In the genomic region with DNA sequence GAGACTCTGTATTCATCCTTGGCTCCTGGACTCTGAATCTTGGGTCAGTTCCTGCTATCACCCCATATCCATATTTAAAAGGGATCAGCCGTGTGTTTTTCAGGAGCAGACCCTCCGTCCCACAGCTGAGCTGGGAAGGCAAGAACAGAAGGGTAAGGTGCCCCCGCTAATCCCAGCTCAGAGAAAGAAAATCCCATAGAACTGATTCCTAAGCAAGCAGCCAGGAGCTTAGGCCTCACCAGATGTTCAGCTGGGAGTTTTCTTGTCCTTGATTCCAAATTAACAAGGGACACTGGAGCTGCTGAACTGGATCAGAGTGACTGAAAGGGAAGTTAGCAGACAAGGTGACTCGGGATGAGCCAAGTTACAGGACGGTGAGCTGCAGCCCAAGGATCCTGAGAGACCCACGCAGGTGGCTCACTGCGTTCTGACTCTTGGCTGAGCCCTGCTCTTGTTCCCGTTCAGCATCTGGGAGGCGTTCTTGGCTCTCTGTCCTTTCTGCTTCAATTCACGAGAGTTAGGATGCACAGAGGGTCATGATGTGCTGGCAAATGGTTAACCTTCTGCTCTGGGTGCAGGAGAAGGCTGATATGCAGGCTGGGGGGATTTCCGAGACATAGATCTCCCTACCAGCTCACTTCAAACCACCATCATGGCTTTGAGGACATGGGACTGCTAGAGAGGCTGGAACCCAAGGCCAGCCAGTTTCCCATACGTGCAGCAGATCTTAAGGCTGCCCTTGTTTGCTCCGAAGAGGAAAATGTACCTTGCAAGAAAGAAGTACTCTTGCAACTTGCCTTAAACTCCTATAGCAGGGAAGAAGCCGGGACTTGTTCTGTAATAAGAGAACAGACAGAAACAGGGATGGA, we compare ENCODE assay signal across 10 mouse cellular contexts. TPM values are rescaled to one million over a fixed set of nuclear protein-coding genes. Genes with fewer than 3 reads are reported as not detected.
DNase-seq lines count a peak whose midpoint lies in the region; ATAC-seq lines count a peak whose summit lies in the region.
"Had no signal": no experiment of that assay in that cellular context is flagged by ENCODE, and none has a peak within 500 bp of the region (broad histone marks: within the 10 kb centered on the region; RNA-seq: fewer than 3 reads in every experiment).

No protein-coding gene starts in this region.

- no peaks in the 10 kb centered on the region; the same call in 1 of the 2 replicates for H3K36me3 ChIP-seq in forebrain, embryonic 11.5 days (ENCODE audit: control insufficient read depth, insufficient read depth, low read length)
- H3K36me3 ChIP-seq in forebrain, embryonic 14.5 days (ENCODE audit: control insufficient read depth, insufficient read depth, low read length), result peaks cover 28% of the 10 kb centered on the region
- peaks cover 37% of the 10 kb centered on the region for H3K36me3 ChIP-seq in embryonic facial prominence, embryonic 10.5 days (replicated peaks)
- H3K36me3 ChIP-seq in intestine, embryonic 15.5 days, result 0 out of 2 replicates have a peak, but pooled peaks cover 3% of the 10 kb centered on the region
- H3K36me3 ChIP-seq in midbrain, embryonic 15.5 days (replicated peaks), result peaks cover 11% of the 10 kb centered on the region; the same call in 1 of the 2 replicates

- 0 out of 2 replicates have a peak, but pooled peaks cover under 1% of the 10 kb centered on the region for H3K27me3 ChIP-seq in forebrain, embryonic 11.5 days (ENCODE audit: control insufficient read depth, insufficient read depth, low read length)
- no peaks in the 10 kb centered on the region for H3K27me3 ChIP-seq in forebrain, embryonic 14.5 days (replicated peaks; ENCODE audit: control insufficient read depth, insufficient read depth, low read length)
- peaks cover 28% of the 10 kb centered on the region for H3K27me3 ChIP-seq in embryonic facial prominence, embryonic 10.5 days (replicated peaks; ENCODE audit: low read depth, poor library complexity, severe bottlenecking)
- 0 out of 2 replicates have a peak, but pooled peaks cover under 1% of the 10 kb centered on the region for H3K27me3 ChIP-seq in intestine, embryonic 15.5 days (replicated peaks)
- no peaks in the 10 kb centered on the region; the same call in 1 of the 2 replicates for H3K27me3 ChIP-seq in midbrain, embryonic 15.5 days (replicated peaks)

- no peak overlapping the region for H3K4me2 ChIP-seq in forebrain, embryonic 11.5 days (ENCODE audit: low read depth, low read length, severe bottlenecking)
- H3K4me2 ChIP-seq in forebrain, embryonic 14.5 days (ENCODE audit: low read length), result no peak overlapping the region
- no peak overlapping the region for H3K4me2 ChIP-seq in intestine, embryonic 15.5 days (replicated peaks)
- no peak overlapping the region for H3K4me2 ChIP-seq in midbrain, embryonic 15.5 days

- 56% methylated on average over 14 of the region's 14 CpGs for WGBS in forebrain, embryonic 11.5 days
- 62% methylated on average over 14 of the region's 14 CpGs for WGBS in forebrain, embryonic 14.5 days
- WGBS in embryonic facial prominence, embryonic 10.5 days, result 78% methylated on average over 14 of the region's 14 CpGs
- WGBS in intestine, embryonic 15.5 days, result 79% methylated on average over 14 of the region's 14 CpGs
- 45% methylated on average over 14 of the region's 14 CpGs for WGBS in midbrain, embryonic 15.5 days

- no peak for DNase-seq in forebrain, embryonic 11.5 days (ENCODE audit: low spot score)
- DNase-seq in forebrain, embryonic 14.5 days (ENCODE audit: low spot score), result no peak
- no peak for DNase-seq in embryonic facial prominence, embryonic 10.5 days (ENCODE audit: low spot score)
- no peak for DNase-seq in frontal cortex, postnatal 36 days (ENCODE audit: low spot score in 2 of 2)
- DNase-seq in adrenal gland, adult 18-20 months (ENCODE audit: low spot score in 2 of 2), result no peak
- no peak for DNase-seq in urinary bladder, postnatal 4 days (ENCODE audit: low spot score in 2 of 2)
- DNase-seq: cerebellum, adult 9-11 months had no signal

- no peak for ATAC-seq in forebrain, embryonic 11.5 days (replicated peaks; ENCODE audit: low FRiP score)
- ATAC-seq in forebrain, embryonic 14.5 days, result no peak
- ATAC-seq in intestine, embryonic 15.5 days, result no peak
- ATAC-seq in midbrain, embryonic 15.5 days (replicated peaks), result no peak

- no peaks in the 10 kb centered on the region for H3K9me3 ChIP-seq in forebrain, embryonic 11.5 days (ENCODE audit: control insufficient read depth, low read length)
- H3K9me3 ChIP-seq in forebrain, embryonic 14.5 days (replicated peaks; ENCODE audit: control insufficient read depth, low read length), result no peaks in the 10 kb centered on the region
- no peaks in the 10 kb centered on the region for H3K9me3 ChIP-seq in embryonic facial prominence, embryonic 10.5 days
- no peaks in the 10 kb centered on the region for H3K9me3 ChIP-seq in intestine, embryonic 15.5 days
- no peaks in the 10 kb centered on the region for H3K9me3 ChIP-seq in midbrain, embryonic 15.5 days

- 0 out of 2 replicates have a peak overlapping the region, but pooled peaks have one; percentile 48 for H3K9ac ChIP-seq in forebrain, embryonic 11.5 days (ENCODE audit: low read length)
- H3K9ac ChIP-seq in forebrain, embryonic 14.5 days (ENCODE audit: low read length), result no peak overlapping the region; the same call in 1 of the 2 replicates
- H3K9ac ChIP-seq in intestine, embryonic 15.5 days, result no peak overlapping the region
- H3K9ac ChIP-seq in midbrain, embryonic 15.5 days, result no peak overlapping the region
- H3K9ac ChIP-seq: liver, embryonic 14.5 days had no signal

- H3K27ac ChIP-seq in forebrain, embryonic 11.5 days (ENCODE audit: low read depth, low read length), result peak overlapping the region; percentile 7; the same call in 1 of the 2 replicates
- no peak overlapping the region for H3K27ac ChIP-seq in forebrain, embryonic 14.5 days (ENCODE audit: low read depth, low read length)
- peak overlapping the region; percentile 79 for H3K27ac ChIP-seq in embryonic facial prominence, embryonic 10.5 days (replicated peaks)
- peak overlapping the region; percentile 79 for H3K27ac ChIP-seq in intestine, embryonic 15.5 days
- H3K27ac ChIP-seq in midbrain, embryonic 15.5 days, result 0 out of 2 replicates have a peak overlapping the region, but pooled peaks have one; percentile 8
- H3K27ac ChIP-seq: liver, embryonic 14.5 days had no signal

- H3K4me1 ChIP-seq in forebrain, embryonic 11.5 days (replicated peaks; ENCODE audit: control insufficient read depth, insufficient read depth, low read length), result peaks cover 17% of the 10 kb centered on the region; the same call in 1 of the 2 replicates
- peaks cover 17% of the 10 kb centered on the region for H3K4me1 ChIP-seq in forebrain, embryonic 14.5 days (ENCODE audit: control insufficient read depth, insufficient read depth, low read length)
- peaks cover 58% of the 10 kb centered on the region for H3K4me1 ChIP-seq in embryonic facial prominence, embryonic 10.5 days
- peaks cover 26% of the 10 kb centered on the region for H3K4me1 ChIP-seq in intestine, embryonic 15.5 days (replicated peaks)
- H3K4me1 ChIP-seq in midbrain, embryonic 15.5 days, result peaks cover 24% of the 10 kb centered on the region

- no peak overlapping the region for H3K4me3 ChIP-seq in forebrain, embryonic 11.5 days (ENCODE audit: low read depth, low read length)
- H3K4me3 ChIP-seq in forebrain, embryonic 14.5 days (ENCODE audit: low read depth, low read length), result no peak overlapping the region
- H3K4me3 ChIP-seq in embryonic facial prominence, embryonic 10.5 days, result peak overlapping the region; percentile 44; the same call in 1 of the 2 replicates
- H3K4me3 ChIP-seq in intestine, embryonic 15.5 days (replicated peaks), result no peak overlapping the region
- no peak overlapping the region for H3K4me3 ChIP-seq in midbrain, embryonic 15.5 days

RNA-seq across cellular contexts. Expression of a gene that starts 17.9 kb away (rescaled TPM):
- 70.8 and 71.7 TPM in 2 replicates for polyA plus RNA-seq in forebrain, embryonic 11.5 days (2014; fragmentation: Nextera tagmentation; extraction: Ambion mirVana)
- 75.5 and 80.8 TPM in 2 replicates for polyA plus RNA-seq in forebrain, embryonic 14.5 days (2014; fragmentation: Nextera tagmentation; extraction: Ambion mirVana)
- polyA plus RNA-seq in embryonic facial prominence, embryonic 10.5 days (2016; fragmentation: Nextera tagmentation; extraction: Ambion mirVana), result 60.4 and 71.7 TPM in 2 replicates
- polyA plus RNA-seq in intestine, embryonic 15.5 days (2015; fragmentation: Nextera tagmentation; extraction: Ambion mirVana), result 59.6 and 62.3 TPM in 2 replicates
- 60.6 and 62.4 TPM in 2 replicates for polyA plus RNA-seq in midbrain, embryonic 15.5 days (2015; fragmentation: Nextera tagmentation; extraction: Ambion mirVana)
- total RNA-seq in adrenal gland, adult 18-20 months (2021), result 100 to 1,000 TPM; 173 to 206 TPM
